ENCODE assay signal across 24 mouse cellular contexts in the genomic region with DNA sequence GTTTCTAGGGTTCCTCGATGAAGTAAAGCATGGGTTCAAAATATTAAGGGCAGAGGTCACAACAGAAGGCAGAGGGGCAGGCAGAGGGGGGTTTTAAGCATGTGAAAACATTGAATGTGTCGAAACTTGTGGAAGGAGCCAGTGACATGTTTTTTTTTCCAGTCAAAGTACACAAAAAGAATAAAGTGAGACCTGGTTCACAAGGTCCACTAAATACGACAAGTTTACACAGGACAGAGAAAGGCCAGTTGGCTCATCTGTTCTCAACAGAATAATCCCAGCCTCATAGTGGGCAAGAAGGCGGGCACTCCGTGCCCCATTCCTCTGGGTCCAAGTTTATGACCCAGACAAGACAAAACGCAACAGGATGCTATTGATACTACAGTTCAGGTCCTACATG. TPM values are rescaled to one million over a fixed set of nuclear protein-coding genes. Genes with fewer than 3 reads are reported as not detected.
"Had no signal": no experiment of that assay in that cellular context is flagged by ENCODE, and none has a peak within 500 bp of the region (broad histone marks: within the 10 kb centered on the region; RNA-seq: fewer than 3 reads in every experiment).

No protein-coding gene starts in this region.

- H3K4me2 ChIP-seq: heart, embryonic 11.5 days; hindbrain, embryonic 13.5 days; hindbrain, embryonic 15.5 days; kidney, embryonic 15.5 days; limb, embryonic 13.5 days; limb, embryonic 15.5 days had no signal

- H3K27ac ChIP-seq: gastrocnemius, adult 2 months; heart, adult 2 months; hindbrain, embryonic 13.5 days; hindbrain, embryonic 15.5 days; hindbrain, postnatal 0 days; kidney, embryonic 15.5 days; kidney, postnatal 0 days; limb, embryonic 13.5 days; limb, embryonic 15.5 days had no signal

- ATAC-seq: forebrain, embryonic 16.5 days; hindbrain, postnatal 0 days; intestine, embryonic 16.5 days had no signal

- H3K36me3 ChIP-seq: hindbrain, embryonic 13.5 days; hindbrain, embryonic 15.5 days; kidney, embryonic 15.5 days; limb, embryonic 13.5 days; limb, embryonic 15.5 days had no signal

- H3K9ac ChIP-seq: hindbrain, embryonic 13.5 days; hindbrain, embryonic 15.5 days; kidney, embryonic 15.5 days; limb, embryonic 13.5 days; limb, embryonic 15.5 days had no signal

- DNase-seq: gastrocnemius, adult 2 months; gastrocnemius, postnatal 10 days; gastrocnemius, postnatal 25 days; kidney, adult 11 months; kidney, adult 9 months; layer of hippocampus, adult 9-11 months; layer of hippocampus, postnatal 36 days; left cerebral cortex, postnatal 4 days had no signal

- H3K27me3 ChIP-seq: hindbrain, embryonic 13.5 days; hindbrain, embryonic 15.5 days; kidney, embryonic 15.5 days; limb, embryonic 13.5 days had no signal

- H3K9me3 ChIP-seq: hindbrain, embryonic 13.5 days; hindbrain, embryonic 15.5 days; kidney, embryonic 15.5 days; limb, embryonic 13.5 days; limb, embryonic 15.5 days had no signal

- H3K4me1 ChIP-seq: hindbrain, embryonic 13.5 days; hindbrain, embryonic 15.5 days had no signal

- H3K4me3 ChIP-seq: gastrocnemius, adult 2 months; heart, adult 2 months; hindbrain, embryonic 13.5 days; hindbrain, embryonic 15.5 days; kidney, embryonic 15.5 days; limb, embryonic 13.5 days; limb, embryonic 15.5 days had no signal

RNA-seq across cellular contexts. Expression of gene Pon1, which starts 4.8 kb away (rescaled TPM):
- polyA plus RNA-seq: frontal cortex, adult 2 months; heart, embryonic 14.5 days; heart, embryonic 16.5 days; intestine, embryonic 14.5 days; intestine, embryonic 16.5 days; kidney, embryonic 15.5 days; limb, embryonic 11.5 days; limb, embryonic 13.5 days had no signal
